Mouse (Mus musculus) ZHBTc4 (cell line): ENCODE measurements around the gene Xrcc6.

Experiments
- DNase-seq: peaks from one replicate; pipeline ENCODE4 v3.0.0-alpha.2; 2011; ENCODE audit warnings: low read depth, low spot score

The Xrcc6 gene

GRCm38 (mm10) chr15:82085606-82086005, 98.0 kb downstream of the Xrcc6 start:
- no peak for DNase-seq

GRCm38 (mm10) chr15:82086131-82086530, 98.5 kb downstream of the Xrcc6 start:
- DNase-seq: no peak

GRCm38 (mm10) chr15:82087266-82087665, 99.6 kb downstream of the Xrcc6 start:
- DNase-seq: peak; percentile 71
